Mouse (Mus musculus): ENCODE data around the gene Gm9887.

DNA sequence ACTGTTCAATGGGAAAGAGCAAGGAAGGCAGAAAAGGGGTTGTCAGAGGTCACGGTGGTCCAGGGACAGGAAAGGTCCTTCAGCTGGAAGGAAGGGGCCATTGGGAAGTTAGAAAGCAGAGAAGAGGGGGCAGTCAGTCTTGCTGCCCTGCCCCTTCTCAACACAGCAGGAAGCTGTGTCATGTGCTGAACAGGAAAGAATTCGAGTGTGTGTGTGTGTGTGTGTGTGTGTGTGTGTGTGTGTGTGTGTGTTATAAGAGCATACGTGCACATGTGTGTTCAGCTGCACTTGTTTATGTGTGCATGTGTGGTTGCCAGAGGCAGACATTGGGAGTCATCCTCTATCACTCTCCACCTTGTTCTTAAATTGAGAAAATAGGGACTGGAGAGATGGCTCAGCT lies 48.5 kb upstream of the Gm9887 start:
- no peak for TF ChIP-seq CTCF (IDR thresholded peaks at IDR 0.05; ENCODE audit: low read depth, low read length)
- TF ChIP-seq POLR2A (IDR thresholded peaks at IDR 0.05; ENCODE audit: extremely low read depth, insufficient read depth, low read length), result no peak

Measured in liver, adult 2 months (tissue).